Mouse (Mus musculus) limb, embryonic 12.5 days (tissue): ENCODE results near the gene Ldlrap1. TPM values are rescaled to one million over a fixed set of nuclear protein-coding genes. Genes with fewer than 3 reads are reported as not detected.
A peak's percentile ranks its signal among the peaks of the same experiment; 100 is the strongest.
"Not testable (repeated sequence)": the region's sequence is repeated elsewhere in the genome, so short reads cannot be mapped to it uniquely, and the experiment has no call there.

ENCODE experiments used
- ATAC-seq: fragments of 200-750 bp; cut with Nextera tagmentation; 2 replicates; pipeline ENCODE4 v1.8.0; 2017; ENCODE audit warnings: low read depth, moderate TSS enrichment; ENCODE audit not compliant: insufficient number of reproducible peaks, insufficient read depth, low FRiP score, low TSS enrichment
- H3K27ac ChIP-seq: fragments of 300-500 bp; sonication (generic); 2 replicates; pipeline ENCODE4 v1.5.1; 2016; ENCODE audit warnings: mild to moderate bottlenecking, moderate library complexity
- H3K27me3 ChIP-seq: fragments of 300-500 bp; sonication (generic); 2 replicates; pipeline ENCODE4 v1.6.1; 2016; ENCODE audit warnings: mild to moderate bottlenecking, moderate library complexity
- H3K36me3 ChIP-seq: fragments of 300-500 bp; sonication (generic); 2 replicates; pipeline ENCODE4 v1.6.1; 2016; ENCODE audit warnings: mild to moderate bottlenecking, moderate library complexity
- H3K4me1 ChIP-seq: fragments of 300-500 bp; sonication (generic); replicated peaks from 2 replicates; pipeline ENCODE4 v1.6.1; 2016
- H3K4me2 ChIP-seq: fragments of 300-500 bp; sonication (generic); 2 replicates; pipeline ENCODE4 v1.6.1; 2016; ENCODE audit warnings: mild to moderate bottlenecking, moderate library complexity
- H3K4me3 ChIP-seq: fragments of 300-500 bp; sonication (generic); replicated peaks from 2 replicates; pipeline ENCODE4 v1.5.1; 2016; ENCODE audit warnings: mild to moderate bottlenecking
- H3K9ac ChIP-seq: fragments of 300-500 bp; sonication (generic); replicated peaks from 2 replicates; pipeline ENCODE4 v1.6.1; 2016; ENCODE audit warnings: mild to moderate bottlenecking, moderate library complexity
- H3K9me3 ChIP-seq: fragments of 300-500 bp; sonication (generic); 2 replicates; pipeline ENCODE4 v1.6.1; 2016; ENCODE audit warnings: mild to moderate bottlenecking, moderate library complexity
- WGBS: fragments of 180-500 bp; shearing (Covaris S2); methylation state at CpG from one replicate; pipeline ENCODE4 v1.1.7; 2016; 5-methylcytosine and 5-hydroxymethylcytosine counted together
- polyA plus RNA-seq: library from polyadenylated mRNA; unstranded; fragments of >200 nt; fragmentation: Nextera tagmentation; extraction: Ambion mirVana; gene quantifications from 2 replicates; pipeline ENCODE4 v1.2.1, GENCODE M21; 2016

Ldlrap1 gene
- polyA plus RNA-seq, 1 experiment from 2014 or later: 23.3 TPM

GRCm38 (mm10) chr4:134796581-134797361 lies 28.9 kb upstream of the Ldlrap1 start:
- WGBS: 30% methylated on average over 7 of the region's 7 CpGs
- peaks cover 5% of the 10 kb centered on the region; the same call in 1 of the 2 replicates for H3K4me1 ChIP-seq
- H3K4me2 ChIP-seq: no peak overlapping the region
- peaks cover 16% of the 10 kb centered on the region for H3K36me3 ChIP-seq
- no peak for ATAC-seq
- no peaks in the 10 kb centered on the region for H3K9me3 ChIP-seq
- no peaks in the 10 kb centered on the region for H3K27me3 ChIP-seq
- no peak overlapping the region; the same call in 1 of the 2 replicates for H3K27ac ChIP-seq
- H3K9ac ChIP-seq: 0 out of 2 replicates have a peak overlapping the region, but pooled peaks have one; percentile 8
- H3K4me3 ChIP-seq: no peak overlapping the region

GRCm38 (mm10) chr4:134795819-134796485 lies 28.1 kb upstream of the Ldlrap1 start:
- 78% methylated on average over 5 of the region's 5 CpGs for WGBS
- Histone ChIP-seq H3K9me3 (no peaks in the 10 kb centered on the region), H3K4me2 (no peak overlapping the region), H3K27me3 (no peaks in the 10 kb centered on the region), H3K4me1 (peaks cover 5% of the 10 kb centered on the region; the same call in 1 of the 2 replicates), H3K36me3 (peaks cover 8% of the 10 kb centered on the region; the same call in 1 of the 2 replicates), H3K4me3 (no peak overlapping the region), H3K27ac (no peak overlapping the region), H3K9ac (0 out of 2 replicates have a peak overlapping the region, but pooled peaks have one; percentile 6)
- no peak for ATAC-seq

DNA sequence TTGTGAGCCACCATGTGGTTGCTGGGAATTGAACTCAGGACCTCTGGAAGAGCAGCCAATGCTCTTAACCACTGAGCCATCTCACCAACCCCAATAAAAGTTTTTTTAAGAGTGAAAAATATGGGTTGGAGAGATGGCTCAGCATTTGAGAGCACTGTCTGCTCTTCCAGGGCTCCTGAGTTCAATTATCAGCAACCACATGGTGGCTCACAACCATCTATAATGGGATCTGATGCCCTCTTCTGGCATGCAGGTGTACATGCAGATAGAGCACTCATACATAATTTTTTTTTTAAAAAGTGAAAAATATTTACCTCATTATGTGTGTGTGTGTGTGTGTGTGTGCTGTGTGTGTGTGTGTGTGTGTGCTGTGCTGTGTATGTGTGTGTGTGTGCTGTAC lies 27.1 kb upstream of the Ldlrap1 start:
- not testable (repeated sequence) for ATAC-seq

GRCm38 (mm10) chr4:134793213-134793956 lies 25.6 kb upstream of the Ldlrap1 start:
- no peak overlapping the region for H3K27ac ChIP-seq
- no peaks in the 10 kb centered on the region for H3K36me3 ChIP-seq
- 50% methylated on average over 10 of the region's 10 CpGs for WGBS

More for the DNA sequence above, 27.1 kb upstream of the Ldlrap1 start:
- not testable (repeated sequence) for H3K4me1 ChIP-seq, H3K27me3 ChIP-seq, H3K4me2 ChIP-seq, H3K4me3 ChIP-seq, H3K9ac ChIP-seq, H3K9me3 ChIP-seq, H3K27ac ChIP-seq, H3K36me3 ChIP-seq

DNA sequence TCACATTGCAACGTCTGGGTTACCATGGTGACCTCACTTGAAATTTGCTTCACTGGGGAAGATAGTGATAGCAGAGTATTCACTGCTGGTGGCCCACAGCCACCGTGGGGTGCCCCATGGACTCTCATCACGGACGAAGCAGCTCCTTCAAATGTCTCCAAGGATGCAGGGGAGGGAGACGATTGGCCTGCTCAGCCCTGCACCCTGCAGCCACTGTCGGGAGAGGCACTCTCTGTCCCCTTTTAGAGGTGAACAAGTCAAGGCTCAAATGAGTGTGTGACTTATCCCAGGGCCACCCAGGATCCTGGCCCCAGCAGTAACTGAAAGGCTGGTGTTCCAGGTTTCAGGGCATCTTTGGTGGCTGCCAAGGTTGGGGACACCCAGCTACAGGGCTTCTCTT lies 23.9 kb upstream of the Ldlrap1 start:
- 63% methylated on average over 6 of the region's 6 CpGs for WGBS
- H3K9ac ChIP-seq: no peak overlapping the region
- H3K9me3 ChIP-seq: no peaks in the 10 kb centered on the region
- no peak for ATAC-seq
- no peaks in the 10 kb centered on the region for H3K27me3 ChIP-seq
- no peak overlapping the region for H3K4me2 ChIP-seq
- no peak overlapping the region for H3K27ac ChIP-seq
- H3K4me1 ChIP-seq: peaks cover 5% of the 10 kb centered on the region; the same call in 1 of the 2 replicates
- H3K36me3 ChIP-seq: no peaks in the 10 kb centered on the region
- no peak overlapping the region for H3K4me3 ChIP-seq

More at GRCm38 (mm10) chr4:134793213-134793956, 25.6 kb upstream of the Ldlrap1 start:
- no peak overlapping the region for H3K4me2 ChIP-seq
- no peaks in the 10 kb centered on the region for H3K9me3 ChIP-seq
- H3K27me3 ChIP-seq: no peaks in the 10 kb centered on the region
- H3K9ac ChIP-seq: no peak overlapping the region
- H3K4me1 ChIP-seq: peaks cover 5% of the 10 kb centered on the region; the same call in 1 of the 2 replicates
- H3K4me3 ChIP-seq: no peak overlapping the region
- no peak for ATAC-seq

GRCm38 (mm10) chr4:134786946-134787345 lies 19.1 kb upstream of the Ldlrap1 start:
- Histone ChIP-seq H3K4me3 (no peak overlapping the region), H3K4me1 (peaks cover 5% of the 10 kb centered on the region; the same call in 1 of the 2 replicates), H3K9ac (no peak overlapping the region), H3K4me2 (no peak overlapping the region), H3K27ac (no peak overlapping the region), H3K36me3 (no peaks in the 10 kb centered on the region), H3K9me3 (no peaks in the 10 kb centered on the region), H3K27me3 (no peaks in the 10 kb centered on the region)
- ATAC-seq: no peak
- 33% methylated on average over 10 of the region's 10 CpGs for WGBS

- no peak for ATAC-seq
- Histone ChIP-seq H3K27me3 (no peaks in the 10 kb centered on the region), H3K9me3 (no peaks in the 10 kb centered on the region), H3K4me3 (no peak overlapping the region), H3K9ac (no peak overlapping the region), H3K4me2 (no peak overlapping the region), H3K27ac (no peak overlapping the region), H3K4me1 (peaks cover 16% of the 10 kb centered on the region; the same call in 1 of the 2 replicates), H3K36me3 (no peaks in the 10 kb centered on the region)
- WGBS: 50% methylated on average over 5 of the region's 5 CpGs
These were observed 16.9 kb upstream of the Ldlrap1 start for GRCm38 (mm10) chr4:134784701-134785100.

GRCm38 (mm10) chr4:134779136-134779934 lies 11.5 kb upstream of the Ldlrap1 start:
- no peak overlapping the region for H3K4me3 ChIP-seq
- no peaks in the 10 kb centered on the region for H3K36me3 ChIP-seq
- peaks cover 35% of the 10 kb centered on the region for H3K4me1 ChIP-seq
- no peak overlapping the region for H3K4me2 ChIP-seq
- no peak overlapping the region for H3K9ac ChIP-seq
- H3K9me3 ChIP-seq: no peaks in the 10 kb centered on the region
- ATAC-seq: no peak
- WGBS: 46% methylated on average over 14 of the region's 14 CpGs
- no peak overlapping the region for H3K27ac ChIP-seq
- H3K27me3 ChIP-seq: 0 out of 2 replicates have a peak, but pooled peaks cover 5% of the 10 kb centered on the region

GRCm38 (mm10) chr4:134776246-134776645 lies 8.4 kb upstream of the Ldlrap1 start:
- H3K4me2 ChIP-seq: no peak overlapping the region
- H3K36me3 ChIP-seq: no peaks in the 10 kb centered on the region
- H3K4me3 ChIP-seq: no peak overlapping the region
- no peak overlapping the region for H3K27ac ChIP-seq
- H3K9me3 ChIP-seq: no peaks in the 10 kb centered on the region
- peaks cover 32% of the 10 kb centered on the region for H3K4me1 ChIP-seq
- no peak overlapping the region for H3K9ac ChIP-seq
- ATAC-seq: no peak
- 45% methylated on average over 7 of the region's 7 CpGs for WGBS
- H3K27me3 ChIP-seq: 0 out of 2 replicates have a peak, but pooled peaks cover 5% of the 10 kb centered on the region

- H3K27ac ChIP-seq: no peak overlapping the region
- H3K9me3 ChIP-seq: no peaks in the 10 kb centered on the region
- no peak for ATAC-seq
- H3K27me3 ChIP-seq: 0 out of 2 replicates have a peak, but pooled peaks cover 5% of the 10 kb centered on the region
- H3K9ac ChIP-seq: no peak overlapping the region
- H3K4me1 ChIP-seq: peaks cover 32% of the 10 kb centered on the region
- H3K4me2 ChIP-seq: no peak overlapping the region
- no peak overlapping the region for H3K4me3 ChIP-seq
- no peaks in the 10 kb centered on the region for H3K36me3 ChIP-seq
- 43% methylated on average over 14 of the region's 14 CpGs for WGBS
These were observed 7.6 kb upstream of the Ldlrap1 start for GRCm38 (mm10) chr4:134775234-134775944.
